Mouse (Mus musculus): ENCODE measurements around the gene Col25a1.

DNA sequence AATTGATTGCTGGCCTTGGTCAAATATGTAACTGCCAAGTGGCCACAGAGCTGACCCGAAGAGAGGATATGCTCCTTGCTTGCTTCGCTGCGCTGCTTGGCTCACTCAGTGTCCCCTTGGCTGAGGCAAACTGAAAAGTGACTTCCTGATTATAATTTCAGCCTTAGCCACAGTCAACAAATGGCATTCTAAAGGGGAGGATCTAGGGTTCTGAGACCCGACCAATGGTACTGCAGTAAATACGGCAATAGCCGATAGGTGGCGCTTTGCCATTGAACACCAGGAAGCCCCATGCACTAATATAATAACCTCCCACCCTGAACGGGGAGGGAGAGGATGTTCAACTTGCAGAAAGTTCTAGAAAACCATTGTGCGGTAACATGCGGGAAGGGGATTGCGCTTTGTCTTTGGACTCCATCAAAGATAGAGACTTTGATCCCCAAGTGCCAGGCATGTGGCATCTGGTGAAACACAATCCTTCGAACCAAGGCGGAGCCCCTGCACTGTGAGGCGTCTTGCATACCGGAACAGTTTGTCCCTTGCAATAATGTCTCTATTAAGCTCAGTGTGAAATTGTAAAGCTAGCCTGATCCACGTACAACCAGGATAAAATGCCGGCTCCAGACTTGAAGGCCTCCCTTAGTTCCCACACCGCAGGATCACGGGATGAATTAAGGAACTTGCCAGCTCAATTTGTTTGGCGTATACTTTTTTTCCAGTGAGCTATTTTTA lies 363.5 kb downstream of the Col25a1 start:
- TF ChIP-seq POLR2A (IDR thresholded peaks at IDR 0.05; ENCODE audit: insufficient read length, low read depth), result no peak
- no peak for TF ChIP-seq MYOD1 (IDR thresholded peaks at IDR 0.05; ENCODE audit: control insufficient read depth in 1 of 3, insufficient read length in 2 of 3, low read depth in 2 of 3)
- no peak for TF ChIP-seq E2F4 (IDR thresholded peaks at IDR 0.05; ENCODE audit: insufficient read depth)
- no peak for TF ChIP-seq POLR2AphosphoS2 (IDR thresholded peaks at IDR 0.05; ENCODE audit: insufficient read length, low read depth)
- no peak for TF ChIP-seq TCF12 (IDR thresholded peaks at IDR 0.05; ENCODE audit: insufficient read depth, poor library complexity, severe bottlenecking)
- no peak for TF ChIP-seq USF1 (IDR thresholded peaks at IDR 0.05; ENCODE audit: low read depth)
- no peak for TF ChIP-seq MAX (IDR thresholded peaks at IDR 0.05; ENCODE audit: low read depth)
- no peak for TF ChIP-seq SRF (IDR thresholded peaks at IDR 0.05; ENCODE audit: control insufficient read depth, insufficient read length, low read depth)
- no peak for TF ChIP-seq TCF3 (IDR thresholded peaks at IDR 0.05; ENCODE audit: insufficient read length, low read depth)
- TF ChIP-seq MYOG (IDR thresholded peaks at IDR 0.05; ENCODE audit: control insufficient read depth in 1 of 3, insufficient read depth in 1 of 3, insufficient read length in 2 of 3, low read depth in 2 of 3), result no peak
